ENCODE assay signal across 14 mouse cellular contexts in genomic region chr11:49763555-49763954, GRCm38 (mm10). TPM values are rescaled to one million over a fixed set of nuclear protein-coding genes. Genes with fewer than 3 reads are reported as not detected.
A peak's percentile ranks its signal among the peaks of the same experiment; 100 is the strongest.
DNase-seq lines count a peak whose midpoint lies in the region; ATAC-seq lines count a peak whose summit lies in the region.
"Had no signal": no experiment of that assay in that cellular context is flagged by ENCODE, and none has a peak within 500 bp of the region (broad histone marks: within the 10 kb centered on the region; RNA-seq: fewer than 3 reads in every experiment).

No protein-coding gene starts in this region.

- H3K27me3 ChIP-seq in heart, embryonic 13.5 days (replicated peaks) = no peaks in the 10 kb centered on the region
- no peaks in the 10 kb centered on the region for H3K27me3 ChIP-seq in neural tube, embryonic 15.5 days (replicated peaks)
- no peaks in the 10 kb centered on the region for H3K27me3 ChIP-seq in intestine, embryonic 16.5 days (replicated peaks; ENCODE audit: control insufficient read depth, insufficient read depth, low read length)

- peaks cover 19% of the 10 kb centered on the region for H3K4me1 ChIP-seq in heart, embryonic 13.5 days
- H3K4me1 ChIP-seq in neural tube, embryonic 15.5 days = no peaks in the 10 kb centered on the region
- H3K4me1 ChIP-seq in intestine, embryonic 16.5 days (ENCODE audit: control insufficient read depth, insufficient read depth, low read length) = peaks cover 9% of the 10 kb centered on the region

- H3K36me3 ChIP-seq in heart, embryonic 13.5 days = no peaks in the 10 kb centered on the region
- no peaks in the 10 kb centered on the region for H3K36me3 ChIP-seq in neural tube, embryonic 15.5 days
- H3K36me3 ChIP-seq in intestine, embryonic 16.5 days (ENCODE audit: control insufficient read depth, insufficient read depth, low read length) = no peaks in the 10 kb centered on the region

- no peak overlapping the region for H3K4me3 ChIP-seq in heart, embryonic 13.5 days
- H3K4me3 ChIP-seq in neural tube, embryonic 15.5 days (replicated peaks) = no peak overlapping the region
- no peak overlapping the region for H3K4me3 ChIP-seq in intestine, embryonic 16.5 days (ENCODE audit: low read length)
- H3K4me3 ChIP-seq: erythroblast, embryonic 14.5 days had no signal

- no peak overlapping the region for H3K9ac ChIP-seq in heart, embryonic 13.5 days
- H3K9ac ChIP-seq in neural tube, embryonic 15.5 days (replicated peaks) = no peak overlapping the region
- H3K9ac ChIP-seq in intestine, embryonic 16.5 days (ENCODE audit: low read depth, low read length) = no peak overlapping the region

- no peak for DNase-seq in heart, postnatal 14 days
- DNase-seq in neural tube, embryonic 10.5 days (ENCODE audit: extremely low spot score, low spot score) = peak; percentile 25
- DNase-seq in urinary bladder, postnatal 14 days (ENCODE audit: low spot score) = no peak
- DNase-seq in ovary, adult 18-20 months (ENCODE audit: low spot score) = no peak
- no peak for DNase-seq in layer of hippocampus, postnatal 14 days (ENCODE audit: low spot score in 2 of 2)
- DNase-seq: cerebellum, adult 2 months; heart, postnatal 4 days; lung, postnatal 10 days; midbrain, embryonic 14.5 days; thymus, adult 18-20 months had no signal

- intact Hi-C loops in heart, postnatal 14 days (cut with DNase I) = no loop called here

- H3K4me2 ChIP-seq in heart, embryonic 13.5 days = no peak overlapping the region
- H3K4me2 ChIP-seq in neural tube, embryonic 15.5 days = no peak overlapping the region
- no peak overlapping the region for H3K4me2 ChIP-seq in intestine, embryonic 16.5 days (ENCODE audit: low read depth, low read length)

- 0 out of 2 replicates have a peak overlapping the region, but pooled peaks have one; percentile 6 for H3K27ac ChIP-seq in heart, embryonic 13.5 days (replicated peaks)
- no peak overlapping the region for H3K27ac ChIP-seq in neural tube, embryonic 15.5 days (replicated peaks)
- peak overlapping the region; percentile 31 for H3K27ac ChIP-seq in intestine, embryonic 16.5 days (ENCODE audit: low read length)

- no peaks in the 10 kb centered on the region for H3K9me3 ChIP-seq in heart, embryonic 13.5 days
- no peaks in the 10 kb centered on the region for H3K9me3 ChIP-seq in neural tube, embryonic 15.5 days (replicated peaks)
- no peaks in the 10 kb centered on the region for H3K9me3 ChIP-seq in intestine, embryonic 16.5 days (ENCODE audit: control insufficient read depth, low read length)

- no peak for ATAC-seq in heart, embryonic 13.5 days (ENCODE audit: extremely low read depth, insufficient number of reproducible peaks, low FRiP score, low TSS enrichment)
- ATAC-seq in neural tube, embryonic 15.5 days (ENCODE audit: low FRiP score) = no peak
- ATAC-seq in intestine, embryonic 16.5 days = no peak

RNA-seq across cellular contexts. Expression of gene Gfpt2, which starts 30.4 kb away (rescaled TPM):
- polyA plus RNA-seq in heart, embryonic 13.5 days (2015; fragmentation: Nextera tagmentation; extraction: Ambion mirVana) = 9.1 and 10.9 TPM in 2 replicates
- total RNA-seq in heart, postnatal 14 days (2021) = 10 to 100 TPM; 15.8 to 17.5 TPM
- 5.3 and 6.3 TPM in 2 replicates for polyA plus RNA-seq in neural tube, embryonic 15.5 days (2015; fragmentation: Nextera tagmentation; extraction: Ambion mirVana)
- polyA plus RNA-seq in intestine, embryonic 16.5 days (2015; fragmentation: Nextera tagmentation; extraction: Ambion mirVana) = 5.8 and 6.4 TPM in 2 replicates
- total RNA-seq in layer of hippocampus, postnatal 14 days (2021) = 1 to 10 TPM; 6.6 to 7.9 TPM
- polyA plus RNA-seq: erythroblast, embryonic 14.5 days had no signal

RNA-seq across cellular contexts. Expression of gene Cnot6, which starts 51.0 kb away (rescaled TPM):
- polyA plus RNA-seq in heart, embryonic 13.5 days (2015; fragmentation: Nextera tagmentation; extraction: Ambion mirVana) = 36.8 and 38.2 TPM in 2 replicates
- total RNA-seq in heart, postnatal 14 days (2021) = 10 to 100 TPM; 33.1 to 39.6 TPM
- 31.2 and 34.6 TPM in 2 replicates for polyA plus RNA-seq in neural tube, embryonic 15.5 days (2015; fragmentation: Nextera tagmentation; extraction: Ambion mirVana)
- 26.9 and 31.5 TPM in 2 replicates for polyA plus RNA-seq in intestine, embryonic 16.5 days (2015; fragmentation: Nextera tagmentation; extraction: Ambion mirVana)
- total RNA-seq in layer of hippocampus, postnatal 14 days (2021) = 10 to 100 TPM; 47.6 to 49.8 TPM
